Mouse (Mus musculus) limb, embryonic 12.5 days (tissue): ENCODE data around the gene Ugt3a1. TPM values are rescaled to one million over a fixed set of nuclear protein-coding genes. Genes with fewer than 3 reads are reported as not detected.

Experiments
- ATAC-seq: fragments of 200-750 bp; cut with Nextera tagmentation; 2 replicates; pipeline ENCODE4 v1.8.0; 2017; ENCODE audit warnings: low read depth, moderate TSS enrichment; ENCODE audit not compliant: insufficient number of reproducible peaks, insufficient read depth, low FRiP score, low TSS enrichment
- H3K27ac ChIP-seq: fragments of 300-500 bp; sonication (generic); 2 replicates; pipeline ENCODE4 v1.5.1; 2016; ENCODE audit warnings: mild to moderate bottlenecking, moderate library complexity
- H3K27me3 ChIP-seq: fragments of 300-500 bp; sonication (generic); 2 replicates; pipeline ENCODE4 v1.6.1; 2016; ENCODE audit warnings: mild to moderate bottlenecking, moderate library complexity
- H3K36me3 ChIP-seq: fragments of 300-500 bp; sonication (generic); 2 replicates; pipeline ENCODE4 v1.6.1; 2016; ENCODE audit warnings: mild to moderate bottlenecking, moderate library complexity
- H3K4me1 ChIP-seq: fragments of 300-500 bp; sonication (generic); replicated peaks from 2 replicates; pipeline ENCODE4 v1.6.1; 2016
- H3K4me2 ChIP-seq: fragments of 300-500 bp; sonication (generic); 2 replicates; pipeline ENCODE4 v1.6.1; 2016; ENCODE audit warnings: mild to moderate bottlenecking, moderate library complexity
- H3K4me3 ChIP-seq: fragments of 300-500 bp; sonication (generic); replicated peaks from 2 replicates; pipeline ENCODE4 v1.5.1; 2016; ENCODE audit warnings: mild to moderate bottlenecking
- H3K9ac ChIP-seq: fragments of 300-500 bp; sonication (generic); replicated peaks from 2 replicates; pipeline ENCODE4 v1.6.1; 2016; ENCODE audit warnings: mild to moderate bottlenecking, moderate library complexity
- H3K9me3 ChIP-seq: fragments of 300-500 bp; sonication (generic); 2 replicates; pipeline ENCODE4 v1.6.1; 2016; ENCODE audit warnings: mild to moderate bottlenecking, moderate library complexity
- WGBS: fragments of 180-500 bp; shearing (Covaris S2); methylation state at CpG from one replicate; pipeline ENCODE4 v1.1.7; 2016; 5-methylcytosine and 5-hydroxymethylcytosine counted together
- polyA plus RNA-seq: library from polyadenylated mRNA; unstranded; fragments of >200 nt; fragmentation: Nextera tagmentation; extraction: Ambion mirVana; gene quantifications from 2 replicates; pipeline ENCODE4 v1.2.1, GENCODE M21; 2016

The Ugt3a1 gene
- polyA plus RNA-seq, 1 experiment from 2014 or later = not detected

DNA sequence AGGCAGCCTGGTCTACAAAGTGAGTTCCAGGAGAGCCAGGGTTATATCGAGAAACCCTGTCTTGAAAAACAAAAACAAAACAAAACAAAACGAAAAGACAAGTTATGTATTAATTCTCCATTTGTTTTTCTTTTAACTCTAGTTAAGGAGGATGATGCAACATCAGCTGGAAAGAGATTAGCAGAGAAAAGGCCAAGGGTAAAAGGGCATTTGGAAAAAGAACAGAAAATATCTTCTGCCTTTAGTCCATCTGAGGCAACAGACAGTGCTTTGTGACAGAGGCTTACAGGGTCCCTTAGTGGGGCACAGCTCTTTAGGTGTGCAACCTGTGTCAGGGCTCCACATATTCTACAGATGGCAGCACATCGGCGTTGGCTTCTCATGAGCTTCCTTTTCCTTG, 58.7 kb downstream of the Ugt3a1 start, which contains the start of gene Ugt3a2:
TSS of gene Ugt3a2 (plus strand) at position 210 of the 400 bp plus-strand sequence.
- ATAC-seq = no peak
- Histone ChIP-seq H3K4me2 (no peak within 1 kb of the TSS), H3K36me3 (no peaks in the 10 kb centered on the region), H3K9ac (no peak within 1 kb of the TSS), H3K27ac (no peak within 1 kb of the TSS), H3K4me3 (no peak within 1 kb of the TSS), H3K4me1 (no peaks in the 10 kb centered on the region), H3K27me3 (no peaks in the 10 kb centered on the region), H3K9me3 (no peaks in the 10 kb centered on the region)
- WGBS = 86% methylated on average over 4 of the region's 4 CpGs

DNA sequence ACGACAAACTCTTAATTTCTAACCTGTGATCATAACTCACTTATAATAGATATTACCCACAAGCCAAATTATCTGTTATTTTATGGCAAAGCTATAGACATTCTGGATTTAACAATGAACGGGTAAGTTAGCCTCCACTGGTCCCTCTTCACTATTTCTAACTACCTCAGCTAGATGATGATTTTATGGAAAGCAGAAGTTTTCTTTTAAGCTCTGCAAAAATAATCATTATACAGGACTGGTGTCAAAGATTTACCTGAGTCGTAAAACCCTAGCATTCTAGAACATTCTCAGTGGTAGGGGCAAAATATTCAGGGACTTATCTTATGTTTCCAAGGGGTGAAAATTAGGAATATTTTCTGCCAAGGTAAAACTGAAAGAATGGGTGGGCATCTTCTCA, 59.9 kb downstream of the Ugt3a1 start:
- Histone ChIP-seq H3K4me3 (no peak overlapping the region), H3K9me3 (no peaks in the 10 kb centered on the region), H3K4me1 (no peaks in the 10 kb centered on the region), H3K27ac (no peak overlapping the region), H3K9ac (no peak overlapping the region), H3K27me3 (no peaks in the 10 kb centered on the region), H3K4me2 (no peak overlapping the region), H3K36me3 (no peaks in the 10 kb centered on the region)
- no peak for ATAC-seq
- WGBS = 83% methylated on average over 3 of the region's 3 CpGs

DNA sequence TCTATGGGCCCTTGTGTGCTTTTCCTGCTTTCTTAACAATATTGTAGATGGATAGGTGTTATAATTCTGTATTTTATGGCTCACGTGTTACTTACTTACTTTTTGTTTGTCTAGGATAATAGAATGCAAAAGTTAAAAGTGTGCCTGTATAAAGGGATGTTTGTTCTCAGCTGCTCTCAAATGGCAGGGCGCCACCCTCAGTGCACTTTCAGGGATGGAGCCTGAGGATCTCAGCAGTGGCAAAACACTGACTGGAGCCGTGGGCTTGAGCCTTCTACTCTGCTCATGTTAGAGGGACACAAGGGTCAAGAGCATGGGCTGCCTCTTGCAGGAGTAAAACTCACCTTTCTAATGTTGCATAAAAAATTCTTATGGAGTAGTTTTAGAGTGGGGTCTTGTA, 60.3 kb downstream of the Ugt3a1 start:
- H3K36me3 ChIP-seq = no peaks in the 10 kb centered on the region
- no peak for ATAC-seq
- 75% methylated on average over 3 of the region's 3 CpGs for WGBS
- no peak overlapping the region for H3K9ac ChIP-seq
- H3K4me1 ChIP-seq = no peaks in the 10 kb centered on the region
- H3K27me3 ChIP-seq = no peaks in the 10 kb centered on the region
- H3K4me2 ChIP-seq = no peak overlapping the region
- H3K4me3 ChIP-seq = no peak overlapping the region
- H3K27ac ChIP-seq = no peak overlapping the region
- no peaks in the 10 kb centered on the region for H3K9me3 ChIP-seq

DNA sequence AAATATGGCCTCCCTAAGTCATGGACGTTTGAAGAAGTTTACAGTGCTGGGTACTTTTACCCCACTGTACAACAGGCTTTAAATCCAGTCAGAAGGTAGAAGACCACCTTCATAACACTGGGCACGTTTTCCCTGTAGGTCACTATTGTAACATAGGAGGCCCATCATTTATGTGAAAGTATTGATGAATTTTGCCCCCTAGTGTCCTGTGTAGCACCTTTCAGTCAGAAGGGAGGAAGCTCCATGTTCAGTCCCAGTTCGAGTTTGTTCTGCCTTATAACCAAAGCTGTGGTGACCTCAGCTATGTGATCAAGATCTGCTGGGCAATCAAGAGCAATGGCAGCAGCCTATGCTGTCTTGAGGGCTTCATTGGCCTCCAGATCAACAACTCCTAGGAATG, 72.1 kb downstream of the Ugt3a1 start:
- H3K9me3 ChIP-seq = no peaks in the 10 kb centered on the region
- no peak for ATAC-seq
- no peaks in the 10 kb centered on the region for H3K4me1 ChIP-seq
- no peaks in the 10 kb centered on the region for H3K36me3 ChIP-seq
- 56% methylated on average over 3 of the region's 3 CpGs for WGBS
- no peak overlapping the region for H3K9ac ChIP-seq
- no peak overlapping the region for H3K4me2 ChIP-seq
- H3K4me3 ChIP-seq = no peak overlapping the region
- H3K27me3 ChIP-seq = no peaks in the 10 kb centered on the region
- no peak overlapping the region for H3K27ac ChIP-seq

DNA sequence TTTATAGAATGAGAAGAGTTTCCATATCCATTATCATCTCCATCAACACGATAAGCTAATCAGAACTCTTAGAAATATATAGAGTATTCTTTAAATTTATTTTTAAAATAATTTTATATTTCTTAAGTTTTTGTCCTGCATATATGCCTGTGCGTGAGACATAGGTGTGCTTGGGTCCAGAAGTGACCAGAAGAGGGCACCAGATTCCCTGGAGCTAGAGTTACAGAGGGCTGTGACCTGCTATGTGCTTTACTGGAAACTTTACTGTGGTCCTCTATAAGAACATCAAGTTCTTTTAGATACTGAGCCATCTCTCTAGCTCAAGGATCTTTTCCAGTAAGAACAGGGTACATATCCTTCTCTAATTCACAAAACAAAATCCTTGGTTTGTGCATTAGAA, 86.1 kb downstream of the Ugt3a1 start:
- WGBS = 64% methylated on average over 2 of the region's 2 CpGs
- Histone ChIP-seq H3K36me3 (no peaks in the 10 kb centered on the region), H3K9ac (no peak overlapping the region), H3K27ac (no peak overlapping the region), H3K4me1 (no peaks in the 10 kb centered on the region), H3K4me2 (no peak overlapping the region), H3K4me3 (no peak overlapping the region), H3K9me3 (no peaks in the 10 kb centered on the region), H3K27me3 (no peaks in the 10 kb centered on the region)
- no peak for ATAC-seq

Other genes with a start within 250 kb of the Ugt3a1 start
- gene Nadk2, start 205.6 kb upstream of the Ugt3a1 start, polyA plus RNA-seq = 33.8 and 34.7 TPM in 2 replicates
- gene Lmbrd2, start 136.3 kb upstream of the Ugt3a1 start, polyA plus RNA-seq = 3.4 and 3.5 TPM in 2 replicates
- 139 and 140 TPM in 2 replicates for gene Skp2, start 121.5 kb upstream of the Ugt3a1 start, polyA plus RNA-seq
- not detected in 2 replicates for gene Ugt3a2, start 58.7 kb downstream of the Ugt3a1 start, polyA plus RNA-seq
- 1.3 and 1.6 TPM in 2 replicates for gene Capsl, start 159.1 kb downstream of the Ugt3a1 start, polyA plus RNA-seq